Mouse (Mus musculus) embryo, embryonic 11 days (tissue): Measurements from ENCODE around the gene Necap1.

ENCODE experiments used
- DNase-seq: peaks from one replicate; pipeline ENCODE4 v3.0.0-alpha.2; 2015

The Necap1 gene

DNA sequence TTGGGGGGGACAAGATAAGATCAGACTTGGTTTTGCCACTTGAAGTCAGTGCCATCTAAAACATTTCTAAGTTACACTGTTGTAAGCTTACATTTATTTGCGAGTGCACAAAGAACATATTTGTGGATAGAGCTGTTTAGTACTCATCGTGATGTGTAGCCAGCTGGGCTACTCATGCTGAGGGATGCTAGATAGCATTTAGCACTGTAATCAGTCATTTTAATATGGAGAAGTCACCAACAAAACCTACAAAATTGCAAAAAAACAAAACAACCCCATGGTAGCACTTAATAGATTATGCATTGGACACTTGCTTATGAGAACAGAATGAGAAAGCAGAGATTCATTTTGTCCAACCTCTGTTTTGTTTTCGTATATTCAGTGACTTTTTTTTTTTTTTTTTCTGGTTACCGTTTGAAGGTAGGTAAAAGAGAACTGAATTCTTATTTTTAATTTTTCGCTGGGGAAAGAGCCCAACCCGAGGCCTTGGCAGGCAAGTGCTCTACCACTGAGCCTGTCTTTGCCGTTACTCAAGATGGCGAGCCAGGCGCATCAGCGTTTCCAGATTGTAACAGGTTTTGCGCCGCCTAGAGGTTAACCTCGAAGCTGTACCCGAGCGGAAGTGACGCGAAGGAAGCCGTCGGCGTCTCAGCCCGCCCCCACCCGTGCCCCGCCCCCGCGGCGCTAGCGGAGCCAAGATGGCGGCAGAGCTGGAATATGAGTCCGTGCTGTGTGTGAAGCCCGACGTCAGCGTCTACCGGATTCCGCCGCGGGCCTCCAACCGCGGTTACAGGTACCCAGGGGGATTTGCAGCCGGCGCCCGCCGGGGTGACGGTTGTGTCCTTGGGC lies at the start of gene Necap1:
Necap1 (plus strand) TSS at position 604 of the 849 bp plus-strand sequence.
- DNase-seq = peak; percentile 98

DNA sequence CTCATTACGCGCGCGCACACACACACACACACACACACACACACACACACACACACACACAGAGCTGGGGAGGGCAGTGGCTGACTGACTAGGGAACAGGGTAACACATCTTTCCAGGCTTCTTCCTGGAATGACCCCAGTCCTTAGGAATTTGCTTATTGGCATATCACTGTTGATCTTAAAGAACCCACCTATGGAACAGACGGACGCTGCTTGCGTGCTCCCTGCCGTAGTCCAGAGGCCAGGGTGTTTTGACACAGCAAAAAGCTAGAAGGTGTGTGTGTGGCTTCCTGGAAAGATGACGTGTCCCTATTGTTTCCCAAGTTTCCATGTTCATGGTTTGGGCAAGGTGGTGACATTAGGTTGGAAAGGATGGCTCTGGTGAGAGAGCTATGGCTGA lies 49.1 kb upstream of the Necap1 start:
- no peak for DNase-seq

DNA sequence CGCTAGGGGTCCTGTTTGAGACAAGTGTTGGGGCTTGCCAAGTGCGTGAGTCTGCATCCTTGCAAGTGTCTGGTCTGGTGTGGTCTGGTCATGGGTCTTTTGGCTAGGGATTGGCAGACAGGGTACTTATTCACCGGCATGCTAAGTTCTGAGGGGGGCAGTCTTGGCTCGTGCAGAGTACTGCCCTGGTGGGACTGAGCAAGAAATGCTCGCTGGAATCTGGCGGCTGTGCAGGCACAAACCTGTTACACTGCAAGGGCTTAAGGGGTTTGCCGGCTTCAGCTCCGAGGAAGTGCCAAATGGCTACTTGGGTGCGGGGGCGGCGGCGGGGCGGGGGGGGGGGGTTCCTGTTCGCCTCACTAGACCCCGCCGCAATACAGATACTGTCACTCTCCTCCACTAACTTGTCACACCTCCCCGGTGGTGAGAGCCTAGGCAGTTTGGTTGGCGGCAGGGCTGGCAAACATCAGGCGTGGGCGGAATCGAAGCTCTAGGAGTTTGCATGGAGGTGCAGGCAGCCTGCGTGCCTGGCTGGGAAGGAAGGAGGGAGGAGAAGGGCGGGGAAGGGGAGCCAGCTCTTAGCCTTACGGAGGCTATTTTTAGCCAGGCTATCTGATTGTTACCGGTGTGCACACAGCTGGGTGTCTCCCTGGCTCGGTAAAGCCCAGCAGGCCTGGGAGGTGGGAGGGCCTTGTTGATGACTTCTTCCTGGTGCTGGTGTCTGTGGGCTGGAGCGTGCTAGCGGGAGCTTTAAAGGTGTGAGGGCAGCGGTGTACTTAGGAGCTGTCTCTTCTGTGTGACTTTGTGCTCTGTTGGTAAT lies 48.1 kb upstream of the Necap1 start:
- DNase-seq = peak; percentile 70

DNA sequence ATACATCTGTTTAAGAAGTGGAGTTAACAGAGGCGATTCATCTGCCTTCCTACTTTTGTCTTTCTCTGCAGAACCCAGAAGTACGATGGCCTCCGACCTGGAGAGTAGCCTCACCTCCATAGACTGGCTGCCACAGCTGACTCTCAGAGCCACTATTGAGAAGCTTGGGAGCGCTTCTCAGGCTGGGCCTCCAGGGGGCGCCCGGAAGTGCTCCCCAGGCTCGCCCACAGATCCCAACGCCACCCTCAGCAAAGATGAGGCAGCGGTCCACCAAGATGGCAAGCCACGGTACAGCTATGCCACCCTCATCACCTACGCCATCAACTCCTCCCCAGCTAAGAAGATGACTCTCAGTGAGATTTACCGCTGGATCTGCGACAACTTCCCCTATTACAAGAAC lies 46.2 kb upstream of the Necap1 start:
- DNase-seq = peak; percentile 60

DNA sequence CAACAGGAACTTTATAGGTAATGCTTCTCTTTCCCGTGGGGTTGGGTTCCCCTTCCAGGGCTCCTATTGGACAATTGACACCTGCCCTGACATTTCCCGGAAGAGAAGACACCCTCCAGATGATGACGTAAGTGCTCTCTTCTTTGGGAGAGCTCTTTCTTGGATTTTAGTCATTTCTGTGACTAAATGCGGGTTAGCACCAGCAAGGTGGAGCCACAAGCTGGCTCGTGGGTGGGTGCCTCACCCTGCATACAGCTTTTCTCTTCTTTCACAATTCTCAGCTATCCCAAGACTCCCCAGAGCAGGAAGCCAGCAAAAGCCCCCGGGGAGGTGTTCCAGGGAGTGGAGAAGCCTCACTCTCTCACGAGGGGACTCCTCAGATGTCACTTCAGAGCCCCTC lies 41.4 kb upstream of the Necap1 start:
- no peak for DNase-seq

DNA sequence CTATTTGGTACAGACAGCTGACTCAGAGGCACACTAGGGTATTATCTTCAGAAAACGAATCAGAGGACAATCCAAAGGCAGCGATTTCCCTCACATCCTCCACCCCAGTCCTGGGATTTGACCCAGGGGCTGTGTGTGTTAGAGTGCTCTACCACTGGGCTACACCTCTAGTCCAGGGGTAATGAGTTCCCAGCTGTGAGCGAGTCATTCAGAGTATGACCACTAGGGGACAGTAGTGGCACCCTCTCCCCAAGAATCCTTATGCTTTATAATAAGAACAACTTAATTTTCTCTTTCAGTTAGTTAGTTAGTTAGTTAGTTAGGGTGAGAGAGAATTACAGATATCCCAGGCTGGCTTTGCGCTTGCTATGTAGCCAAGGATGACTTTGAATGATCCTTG lies 39.9 kb upstream of the Necap1 start:
- DNase-seq = peak; percentile 40

DNA sequence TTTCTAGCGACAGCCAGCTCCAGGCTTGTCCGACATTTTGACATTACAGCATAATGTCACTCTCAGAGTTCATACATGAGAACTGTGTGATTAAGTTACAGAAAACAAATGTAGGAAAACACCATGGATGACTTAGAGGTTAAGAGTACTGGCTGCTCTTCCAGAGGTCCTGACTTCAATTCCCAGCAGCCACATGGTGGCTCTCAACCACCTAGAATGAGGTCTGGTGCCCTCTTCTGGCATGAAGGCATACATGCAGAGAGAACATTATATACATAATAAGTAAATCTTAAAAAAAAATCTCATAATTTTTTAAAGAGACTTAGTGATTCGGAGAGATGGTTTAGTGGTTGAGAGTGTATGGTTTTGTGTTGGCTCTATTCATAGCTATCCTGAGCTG lies 37.3 kb upstream of the Necap1 start:
- no peak for DNase-seq

DNA sequence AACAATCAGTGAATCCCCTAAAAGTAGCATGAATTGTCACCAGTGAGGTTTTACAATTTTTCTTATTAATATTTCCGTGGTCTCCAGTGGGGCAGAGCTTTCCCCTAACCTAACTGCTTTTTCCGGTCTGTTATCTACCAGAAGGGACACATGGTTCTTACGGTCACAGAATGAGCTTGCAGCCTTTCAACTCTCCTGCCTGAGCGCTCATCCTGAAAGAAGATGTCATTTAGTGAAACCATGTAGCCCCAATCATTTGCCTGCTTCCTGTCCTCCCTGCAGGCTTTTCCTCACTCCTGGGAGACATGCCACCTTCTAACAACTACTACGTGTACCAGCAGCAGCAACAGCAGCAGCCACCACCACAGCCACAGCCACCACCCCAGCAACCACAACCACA lies 36.7 kb upstream of the Necap1 start:
- DNase-seq = no peak

DNA sequence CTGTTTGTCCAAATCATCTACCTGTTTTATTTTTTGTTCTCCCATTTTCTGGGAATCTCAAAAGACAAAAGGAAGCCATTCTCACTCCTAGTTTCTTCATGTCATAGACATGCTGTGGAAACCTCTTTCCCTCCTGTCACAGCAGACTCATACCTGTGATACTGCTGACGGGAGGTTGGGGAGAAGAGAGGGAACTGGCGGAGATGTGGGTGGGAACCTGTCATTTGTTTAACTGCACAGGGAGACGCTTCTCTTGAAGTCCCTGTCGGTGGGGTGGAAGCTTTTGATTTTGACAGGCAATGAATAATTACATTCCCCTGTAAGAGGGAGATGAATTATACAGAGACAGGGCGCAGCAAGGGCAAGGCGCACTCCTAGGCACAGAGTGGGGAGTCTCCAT lies 30.5 kb upstream of the Necap1 start:
- DNase-seq = no peak

DNA sequence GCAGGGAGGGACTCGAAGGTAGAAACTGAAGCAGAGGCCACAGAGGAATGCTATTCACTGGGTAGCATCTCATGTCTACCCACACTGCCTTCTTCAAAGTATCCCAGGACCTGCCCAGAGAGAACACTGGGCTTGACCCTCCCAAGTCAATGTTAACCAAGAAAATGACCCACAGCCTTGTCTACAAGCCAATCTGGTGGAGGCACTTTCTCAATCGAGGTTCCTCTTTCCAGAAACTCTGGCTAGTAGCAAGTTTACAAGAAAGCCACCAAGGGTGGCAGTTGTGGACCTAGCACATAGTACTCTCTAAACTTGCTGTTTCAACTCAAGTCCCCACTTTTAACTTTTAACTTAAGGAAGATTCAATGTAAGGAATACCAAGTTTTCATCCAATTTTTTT lies 21.6 kb upstream of the Necap1 start:
- DNase-seq = no peak

DNA sequence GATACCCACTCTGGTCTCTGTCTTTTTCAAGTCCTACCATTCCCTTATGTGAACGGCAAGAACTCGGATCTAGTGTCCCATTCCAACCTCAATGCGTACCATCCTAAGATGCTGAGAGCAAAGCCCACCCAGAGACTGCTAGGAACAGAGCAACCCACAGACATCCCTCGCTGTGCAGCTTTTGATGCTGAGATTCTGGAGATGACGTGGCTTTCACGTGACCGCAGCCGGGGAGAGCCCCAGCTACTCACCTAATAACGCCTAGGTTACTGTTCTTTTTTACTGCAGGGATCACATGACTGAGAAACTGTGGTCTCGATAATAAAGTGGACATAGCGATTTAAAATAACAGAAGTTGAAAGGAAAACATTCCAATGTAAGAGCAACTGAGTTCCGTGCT lies 19.7 kb upstream of the Necap1 start:
- DNase-seq = no peak

DNA sequence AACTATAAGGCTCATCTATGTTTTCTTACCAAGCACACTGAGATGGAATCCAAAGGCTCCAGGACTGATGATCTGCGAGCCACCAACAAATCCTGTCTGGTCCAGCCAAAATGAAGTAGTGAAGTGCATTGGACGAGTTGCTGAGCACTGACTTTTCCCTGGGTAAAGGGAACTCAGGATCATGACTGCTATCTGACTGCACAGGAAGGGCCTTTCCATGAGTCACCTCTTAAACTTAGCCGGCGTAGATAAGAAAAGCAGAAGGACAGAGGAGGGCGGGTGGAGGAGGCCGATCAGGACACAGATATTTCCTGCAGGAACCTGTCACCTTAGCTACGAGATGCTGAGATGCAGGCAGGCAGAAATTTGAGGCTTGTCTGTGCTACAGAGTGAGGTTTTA lies 18.3 kb upstream of the Necap1 start, which contains the start of gene C3ar1:
C3ar1 (minus strand) TSS at position 207 of the 400 bp plus-strand sequence.
- no peak for DNase-seq

DNA sequence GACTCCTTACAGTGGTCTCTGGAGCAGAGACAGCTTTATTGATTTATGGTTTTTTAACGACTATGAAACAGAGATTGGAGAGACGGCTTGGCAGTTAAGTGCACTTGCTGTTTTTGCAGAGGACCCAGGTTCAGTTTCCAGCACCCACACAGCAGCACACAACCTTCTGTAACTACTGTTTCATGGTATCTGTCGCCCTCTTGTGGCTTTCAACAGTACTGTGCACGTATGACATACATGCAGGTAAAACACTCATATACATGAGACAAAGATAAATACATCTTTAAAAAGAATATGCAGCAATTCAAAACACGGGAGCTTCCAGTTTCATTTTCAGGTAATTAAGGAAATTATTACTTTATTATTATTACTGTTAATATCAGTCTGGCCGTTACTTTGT lies 11.8 kb upstream of the Necap1 start:
- DNase-seq = no peak

DNA sequence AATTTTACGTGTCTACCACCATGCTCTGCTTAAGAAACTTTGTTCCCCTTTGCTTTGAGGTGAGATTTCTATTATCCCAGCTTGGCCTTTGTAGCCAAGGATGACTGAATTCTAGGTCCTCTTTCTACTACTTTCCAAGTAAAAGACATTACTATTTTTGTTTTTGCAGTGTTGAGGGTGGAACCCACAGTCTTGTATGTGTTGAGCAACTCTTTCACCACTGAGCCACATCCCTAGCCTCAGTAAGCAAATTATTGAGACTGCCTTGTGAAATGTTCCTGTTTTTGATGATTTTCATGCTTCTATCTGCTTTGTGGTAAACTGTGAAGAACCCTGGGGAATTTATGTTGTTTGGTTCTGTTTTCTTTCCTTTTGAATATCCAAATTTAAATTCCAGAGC lies 11.4 kb upstream of the Necap1 start:
- no peak for DNase-seq

DNA sequence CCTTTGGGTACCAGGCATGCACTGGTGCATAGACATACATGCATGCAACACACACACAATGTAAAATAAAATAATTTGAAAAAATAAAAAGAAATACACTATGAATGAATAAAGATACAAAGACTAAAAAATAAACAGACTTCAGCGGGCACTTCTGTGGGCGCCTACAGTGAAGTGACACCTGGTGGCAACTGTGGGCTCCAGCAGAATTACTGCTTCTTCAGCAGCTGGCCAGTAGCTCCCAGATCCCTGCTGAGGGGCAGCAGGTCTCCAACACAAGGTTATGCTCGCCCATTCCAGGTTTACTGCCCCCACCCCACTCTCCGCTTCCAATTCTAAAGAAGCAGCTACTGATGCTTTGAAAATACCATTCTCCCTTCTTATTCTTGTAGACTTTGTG lies 6.4 kb upstream of the Necap1 start:
- DNase-seq = peak; percentile 8

DNA sequence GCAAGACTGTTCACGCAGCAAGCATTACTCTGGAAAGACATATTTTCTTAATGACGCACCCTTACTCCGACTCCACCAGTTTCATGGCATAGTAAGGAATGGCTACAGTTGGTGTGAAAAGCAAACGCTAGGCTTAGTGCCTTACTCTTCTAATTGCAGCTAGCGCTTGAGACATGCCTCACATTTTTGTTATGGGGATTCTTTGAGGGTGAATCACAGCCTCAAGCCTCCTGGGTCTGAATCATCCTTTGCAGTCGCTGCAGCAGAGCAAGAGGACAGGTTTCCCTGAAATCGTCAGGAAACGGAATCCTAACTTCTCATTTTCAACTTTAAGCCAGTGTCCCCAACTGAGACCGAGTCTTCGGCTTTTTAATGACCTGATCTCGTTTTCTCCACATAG lies 4.4 kb upstream of the Necap1 start:
- no peak for DNase-seq

DNA sequence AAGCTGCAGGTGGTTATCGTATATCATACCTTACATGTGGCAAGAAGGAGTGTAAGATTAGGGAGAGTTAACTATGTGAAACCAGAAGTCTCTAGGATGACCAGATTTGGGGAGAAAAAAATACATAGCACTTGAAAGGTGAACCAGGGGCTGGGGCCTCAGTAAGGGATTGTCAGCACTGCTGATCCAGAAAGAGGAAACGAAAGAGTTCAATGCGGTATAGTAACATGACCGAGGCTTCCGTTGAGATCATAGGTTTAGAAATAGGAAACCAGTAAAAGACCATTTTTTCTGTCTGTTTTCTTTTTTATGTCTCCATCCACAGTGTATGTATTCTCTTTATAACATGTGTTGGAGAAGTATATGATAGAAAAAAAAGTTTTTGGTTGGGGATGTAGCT lies 1.5 kb upstream of the Necap1 start:
- no peak for DNase-seq

DNA sequence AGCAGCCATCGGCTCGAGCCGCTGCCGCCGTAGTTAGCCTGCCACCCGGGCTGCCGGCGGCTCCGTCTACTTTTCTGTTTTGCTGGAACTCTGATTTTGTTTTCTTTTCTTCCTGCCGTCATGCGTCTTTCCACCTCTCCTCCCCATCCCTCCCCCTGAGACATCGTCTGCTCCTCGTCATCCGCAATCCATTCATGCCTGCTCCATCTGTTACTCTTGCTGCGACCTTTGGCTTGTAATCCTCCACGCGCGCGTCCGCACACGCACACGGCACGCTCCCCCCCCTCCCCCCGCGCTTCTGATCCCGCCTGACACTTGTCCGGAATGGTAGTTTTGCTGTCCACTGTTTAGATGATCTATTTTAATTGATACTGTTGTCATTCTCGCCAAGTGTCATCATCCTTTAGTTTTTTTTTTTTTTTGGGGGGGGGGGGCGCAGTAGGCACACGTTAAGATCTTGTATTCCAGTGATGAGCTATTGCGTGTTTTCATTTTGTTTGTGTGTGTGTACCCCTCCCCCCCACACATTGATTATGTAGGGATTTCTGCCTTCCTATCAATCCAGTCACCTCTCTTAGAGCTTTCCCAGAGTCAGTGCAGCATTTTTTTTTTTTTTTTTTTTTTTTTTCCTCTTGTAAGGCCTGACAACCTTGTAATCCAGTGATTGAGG lies 581 bp downstream of the Necap1 start:
- DNase-seq = peak; percentile 58

DNA sequence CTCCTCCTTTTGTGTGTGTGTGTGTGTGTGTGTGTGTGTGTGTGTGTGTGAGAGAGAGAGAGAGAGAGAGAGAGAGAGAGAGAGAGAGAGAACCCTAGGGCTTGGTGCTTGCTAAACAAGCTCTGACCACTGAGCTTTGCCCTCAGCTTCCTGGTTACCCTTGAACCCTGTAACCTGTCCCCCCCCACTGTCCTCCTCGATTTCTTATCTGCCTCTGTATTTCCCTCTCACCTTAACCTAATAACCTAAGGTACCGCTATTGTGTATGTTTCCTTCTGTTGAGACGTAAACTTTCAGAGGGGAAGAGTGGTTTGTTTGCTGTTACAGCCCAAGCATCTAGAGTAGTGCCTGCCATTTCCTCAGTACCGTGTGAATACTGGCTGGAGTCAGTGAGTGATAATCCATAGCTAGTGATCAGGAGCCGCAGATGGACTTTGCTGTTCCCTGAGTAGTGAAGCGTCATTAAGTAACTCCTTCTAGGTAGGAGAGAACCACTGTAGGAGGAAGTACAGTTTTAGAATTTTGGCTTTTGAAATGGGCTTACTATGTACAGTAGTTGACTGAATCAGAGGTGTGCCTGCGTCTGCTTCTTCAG lies 5.0 kb downstream of the Necap1 start:
- DNase-seq = no peak

DNA sequence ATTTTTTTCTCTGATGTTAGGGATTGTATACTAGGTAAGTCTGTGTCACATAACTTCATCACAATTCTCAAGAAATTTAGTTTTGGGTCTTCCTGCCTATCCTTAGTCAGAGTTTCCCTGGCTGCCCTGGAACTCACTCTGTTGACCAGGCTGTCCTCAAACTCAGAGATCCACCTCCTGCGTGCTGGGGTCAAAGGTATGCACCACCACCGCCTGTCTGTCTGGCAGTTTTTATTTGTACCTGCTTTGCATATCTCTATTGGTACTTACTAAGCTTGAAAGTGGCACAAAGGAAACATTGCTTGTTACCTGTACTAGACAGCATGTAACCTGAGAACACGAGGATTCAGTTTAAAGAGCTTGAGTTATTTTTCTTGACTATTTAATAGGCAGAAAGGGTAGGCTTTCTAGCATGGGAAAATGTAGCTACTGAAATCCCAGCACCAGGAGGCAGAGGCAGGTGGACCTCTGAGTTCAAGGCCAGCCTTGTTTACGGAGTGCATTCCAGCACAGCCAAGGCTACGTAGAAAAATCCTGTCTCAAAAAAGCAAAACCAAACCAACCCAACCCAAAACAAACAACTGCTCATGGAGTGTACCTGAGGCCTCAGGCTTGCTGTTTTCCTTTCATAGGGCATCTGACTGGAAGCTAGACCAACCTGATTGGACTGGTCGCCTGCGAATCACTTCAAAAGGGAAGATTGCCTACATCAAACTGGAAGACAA lies 5.7 kb downstream of the Necap1 start:
- no peak for DNase-seq

DNA sequence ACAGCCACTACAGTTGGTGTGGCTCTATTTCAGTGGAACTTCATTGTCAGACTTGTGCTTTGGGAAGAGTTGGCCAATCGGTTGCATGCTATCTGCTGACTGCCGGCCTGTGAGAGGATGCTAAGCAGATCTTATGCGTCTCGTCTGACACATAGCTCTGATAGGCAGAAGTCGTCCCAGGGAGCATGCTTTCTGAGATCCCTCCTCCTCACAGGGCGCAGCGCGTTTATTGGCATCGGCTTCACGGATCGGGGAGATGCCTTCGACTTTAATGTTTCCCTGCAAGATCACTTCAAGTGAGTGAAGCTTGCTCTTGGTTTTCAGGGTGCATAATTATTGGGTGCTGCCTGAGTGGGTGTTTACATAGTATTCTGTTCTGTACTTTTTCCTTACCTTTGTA lies 7.0 kb downstream of the Necap1 start:
- DNase-seq = no peak

DNA sequence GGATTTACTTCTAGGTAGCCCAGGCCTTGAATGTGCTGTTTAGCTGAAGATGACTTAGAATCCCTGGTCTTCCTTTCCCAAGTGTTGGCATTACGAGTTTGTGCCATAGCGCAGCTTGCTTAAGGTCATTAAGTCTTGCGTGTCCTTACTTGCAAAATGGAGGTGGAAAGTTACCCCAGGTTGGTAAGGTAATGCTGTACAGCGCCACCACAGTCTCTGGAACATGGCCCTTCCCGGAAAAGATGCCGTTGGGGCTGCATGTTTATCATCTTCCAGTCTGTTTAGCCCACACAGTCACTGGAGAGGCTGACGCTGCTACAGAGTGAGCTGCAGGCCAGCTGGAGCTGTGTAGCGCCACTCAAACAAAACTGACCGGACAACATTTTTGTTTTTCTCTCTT lies 9.3 kb downstream of the Necap1 start:
- DNase-seq = no peak

DNA sequence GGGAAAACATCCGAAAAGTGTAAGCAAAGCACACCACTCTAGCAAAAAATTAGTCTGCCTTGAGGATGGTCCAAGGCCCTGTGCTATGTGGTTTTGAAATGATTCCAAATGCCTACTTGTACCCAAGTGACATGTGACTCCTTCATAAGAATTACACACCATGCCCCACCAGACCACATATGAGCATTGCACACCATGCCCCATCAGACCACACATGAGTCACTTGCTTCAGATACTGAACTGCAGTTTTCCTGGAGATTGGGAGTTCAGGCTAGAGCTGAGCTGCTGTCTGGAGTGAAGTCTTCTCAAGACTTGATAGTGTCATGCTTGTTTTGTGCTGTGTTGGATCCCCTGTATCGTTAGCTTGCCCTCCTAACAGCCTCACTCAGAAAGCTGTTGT lies 15.3 kb downstream of the Necap1 start:
- no peak for DNase-seq
